Mouse (Mus musculus) brain, embryonic 18.5 days (tissue): Measurements from ENCODE around the gene Bsn.

Source experiments
- DNase-seq: peaks from one replicate; pipeline ENCODE4 v3.0.0-alpha.2; 2012; ENCODE audit warnings: low read depth, low spot score

Bsn gene

DNA sequence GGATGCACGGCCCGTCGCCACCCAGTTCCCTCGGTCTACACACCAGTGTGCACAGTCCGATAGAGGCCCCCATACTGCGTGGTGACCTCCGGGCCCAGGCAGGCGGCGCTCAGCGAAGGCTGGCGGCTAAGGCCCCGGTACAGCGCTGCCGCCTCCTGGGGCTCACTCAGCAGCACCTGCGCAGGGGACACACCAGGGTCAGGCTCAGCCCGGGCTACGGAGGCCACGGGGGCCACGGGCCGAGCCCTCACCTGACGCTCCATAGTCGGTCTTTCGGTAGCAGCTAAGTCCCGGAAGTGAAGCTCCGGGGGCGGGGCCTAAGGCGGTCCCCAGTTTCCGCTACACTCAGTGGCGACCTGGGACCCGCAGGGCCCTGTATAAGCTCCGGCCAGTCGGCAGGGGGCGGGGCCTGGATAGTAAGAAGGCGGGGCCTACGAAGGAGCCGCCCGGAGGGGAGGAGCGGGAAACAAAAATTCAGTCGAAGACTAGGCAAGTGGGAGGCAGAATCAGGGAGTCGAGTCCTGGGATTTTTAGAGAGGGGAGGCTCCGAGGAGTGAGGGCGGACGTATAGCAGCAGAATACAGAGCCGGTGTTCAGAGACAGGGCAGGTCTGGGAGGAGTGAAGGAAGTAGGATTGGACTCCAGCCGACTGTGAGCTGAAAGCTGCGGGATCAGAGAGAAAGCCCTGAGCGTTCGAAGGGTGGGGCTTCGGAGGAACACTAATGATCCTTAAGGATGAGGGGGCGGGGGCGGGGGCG lies 95.8 kb downstream of the Bsn start, which contains the start of gene Apeh:
Gene Apeh (minus strand): TSS at position 423 of the 758 bp plus-strand sequence.
- peak; percentile 71 for DNase-seq

- DNase-seq = no peak
These were observed 96.6 kb downstream of the Bsn start for GRCm38 (mm10) chr9:108093586-108093985.

DNA sequence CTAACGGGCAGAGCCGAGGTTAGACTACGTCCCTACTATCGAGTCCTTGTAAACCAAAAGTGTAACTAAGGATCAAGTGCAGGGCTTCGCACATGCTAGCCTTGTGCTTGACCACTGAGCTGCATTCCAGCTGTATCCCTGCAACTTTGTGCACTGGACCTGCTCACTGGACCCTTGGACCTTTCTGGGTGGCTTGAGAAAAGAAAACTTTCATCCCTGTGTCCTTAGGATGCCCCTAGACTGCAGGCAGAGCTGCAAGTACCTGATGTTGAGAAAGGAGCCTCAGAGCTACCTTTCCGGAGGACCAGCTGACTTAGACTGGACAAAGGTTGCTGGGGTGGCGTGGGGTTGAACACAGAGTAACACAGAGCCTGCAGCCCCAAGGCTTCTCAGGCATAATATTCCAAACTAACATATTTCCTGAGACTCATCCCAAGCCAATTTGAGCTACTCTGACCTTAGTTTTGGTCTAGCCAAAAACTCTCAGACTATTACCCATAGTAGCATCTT lies 99.5 kb downstream of the Bsn start:
- no peak for DNase-seq

GRCm38 (mm10) chr9:108085261-108085660 lies 104.9 kb downstream of the Bsn start:
- DNase-seq = no peak

GRCm38 (mm10) chr9:108083561-108083960 lies 106.6 kb downstream of the Bsn start:
- DNase-seq = no peak

DNA sequence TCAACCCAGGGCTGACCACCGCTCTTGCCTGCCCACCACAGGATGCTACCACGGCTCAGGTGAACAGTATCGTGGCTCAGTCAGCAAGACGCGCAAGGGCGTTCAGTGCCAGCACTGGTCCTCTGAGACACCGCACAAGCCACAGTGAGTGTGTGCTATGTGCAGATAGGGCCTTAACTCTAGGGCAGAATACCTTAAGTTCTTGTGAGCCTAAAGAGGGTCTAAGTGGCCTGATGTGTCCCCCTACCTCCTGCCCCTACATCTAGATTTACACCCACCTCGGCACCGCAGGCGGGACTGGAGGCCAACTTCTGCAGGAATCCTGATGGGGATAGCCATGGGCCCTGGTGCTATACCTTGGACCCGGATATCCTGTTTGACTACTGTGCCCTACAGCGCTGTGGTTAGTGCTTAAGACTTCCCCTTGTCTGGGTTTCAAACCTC lies 107.2 kb downstream of the Bsn start, which contains the start of gene Rnf123:
Gene Rnf123 (minus strand): TSS at position 359 of the 444 bp plus-strand sequence.
- no peak for DNase-seq

GRCm38 (mm10) chr9:108082549-108082948 lies 107.6 kb downstream of the Bsn start:
- no peak for DNase-seq

- no peak for DNase-seq
These were observed 110.0 kb downstream of the Bsn start, which contains the start of gene Mst1 for GRCm38 (mm10) chr9:108080168-108080567. Gene Mst1, plus strand, starts transcription at chr9:108080436.

GRCm38 (mm10) chr9:108073141-108073930 lies 116.8 kb downstream of the Bsn start:
- no peak for DNase-seq

- DNase-seq = no peak
These were observed 117.7 kb downstream of the Bsn start for GRCm38 (mm10) chr9:108072481-108072924.

DNA sequence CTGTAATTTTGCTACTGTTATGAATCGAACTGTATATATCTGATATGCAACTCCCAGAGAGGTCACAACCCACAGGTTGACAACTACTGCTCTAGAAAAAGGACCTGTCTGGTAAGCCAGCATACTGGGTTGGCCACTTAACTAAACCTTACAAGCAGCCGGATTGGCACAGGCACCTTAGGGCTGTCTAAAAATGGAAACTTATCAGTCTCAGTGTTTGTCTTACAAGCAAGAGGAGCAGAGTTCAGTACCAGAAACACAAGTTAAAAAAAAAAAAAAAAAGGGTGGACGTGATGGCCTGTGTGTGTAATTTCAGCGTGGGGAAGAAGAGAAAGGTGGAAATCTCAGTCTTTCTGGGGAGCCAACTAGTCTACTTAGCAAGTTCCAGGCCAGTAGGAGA lies 118.4 kb downstream of the Bsn start:
- no peak for DNase-seq

GRCm38 (mm10) chr9:108069529-108069928 lies 120.7 kb downstream of the Bsn start:
- no peak for DNase-seq

GRCm38 (mm10) chr9:108069007-108069406 lies 121.2 kb downstream of the Bsn start:
- DNase-seq = no peak

- no peak for DNase-seq
These were observed 122.3 kb downstream of the Bsn start for GRCm38 (mm10) chr9:108067900-108068299.

DNA sequence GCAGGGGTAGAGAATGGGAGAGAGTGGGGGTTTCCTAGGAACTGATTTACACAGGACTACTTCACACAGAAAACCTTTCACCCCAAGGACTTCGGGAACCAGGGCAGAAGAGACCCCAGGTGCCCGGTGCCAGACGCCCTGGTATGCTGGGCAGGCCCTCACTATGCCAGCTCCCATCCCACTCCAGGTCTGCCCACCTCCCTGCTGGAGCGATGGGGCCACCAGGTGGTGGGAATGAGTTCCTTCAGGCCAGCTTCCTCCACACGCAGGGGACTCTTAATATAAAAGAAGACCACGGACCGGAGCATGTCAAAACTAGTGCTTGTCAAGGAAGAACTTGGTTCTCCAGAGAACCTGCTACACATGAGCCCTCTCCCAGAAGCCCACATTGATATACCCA lies 123.0 kb downstream of the Bsn start:
- DNase-seq = no peak

- no peak for DNase-seq
These were observed 124.6 kb downstream of the Bsn start for GRCm38 (mm10) chr9:108065491-108066011.

DNA sequence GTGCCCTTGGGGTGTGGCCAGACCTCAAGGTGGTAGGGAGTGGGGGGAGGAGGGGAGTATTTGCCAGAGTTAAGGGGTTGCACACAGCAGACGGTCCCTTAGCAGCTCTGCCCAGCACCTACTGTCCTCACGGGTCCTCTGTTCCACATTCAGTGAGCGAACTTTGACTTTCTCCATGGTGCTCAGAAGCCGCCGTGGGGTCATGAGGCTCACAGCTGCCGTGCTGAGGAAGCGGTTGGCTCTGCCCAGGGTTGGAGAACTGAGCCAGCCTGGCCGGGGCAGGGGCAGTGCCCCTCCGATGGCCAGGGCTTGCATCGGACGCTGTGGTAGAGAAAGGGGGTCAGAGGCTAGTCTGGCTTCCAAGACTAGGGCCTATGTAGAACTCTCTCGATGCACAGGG lies 126.8 kb downstream of the Bsn start:
- no peak for DNase-seq

- no peak for DNase-seq
These were observed 128.0 kb downstream of the Bsn start for GRCm38 (mm10) chr9:108062142-108062541.

DNA sequence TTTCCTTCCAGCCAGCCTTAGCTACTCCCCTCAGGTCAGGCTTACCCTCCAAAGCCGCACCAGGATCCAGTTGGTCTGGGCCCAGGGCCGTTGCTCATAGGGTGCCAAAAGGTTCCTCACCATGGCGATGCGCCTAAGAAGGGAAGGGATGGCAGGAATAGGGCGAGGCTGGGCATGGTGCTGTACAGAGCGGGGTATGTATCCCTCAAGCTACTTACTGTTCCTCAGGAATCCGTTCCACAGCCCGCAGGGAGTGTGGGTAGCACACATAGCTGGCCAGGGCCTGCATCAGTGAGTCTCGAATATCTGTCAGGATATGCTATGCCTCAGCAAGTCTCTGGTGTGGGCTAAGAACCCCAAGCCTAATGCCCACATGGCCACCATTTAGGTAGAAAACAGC lies 131.9 kb downstream of the Bsn start:
- no peak for DNase-seq

DNA sequence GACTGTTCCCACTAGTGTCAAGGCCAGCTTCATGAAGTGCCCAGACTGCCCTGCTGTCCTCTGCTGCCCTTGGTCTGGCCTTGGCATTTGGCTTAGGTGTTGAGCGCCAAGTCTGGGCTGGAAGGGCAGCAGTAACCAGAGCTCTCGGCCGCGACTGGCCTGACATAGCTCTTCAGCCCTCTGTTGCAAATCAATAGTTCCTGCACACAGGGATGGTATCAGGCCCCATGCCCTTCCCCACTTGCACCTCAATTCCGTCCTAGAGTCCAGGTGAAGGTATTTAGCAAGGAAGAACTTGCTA lies 133.0 kb downstream of the Bsn start:
- DNase-seq = no peak

GRCm38 (mm10) chr9:108056361-108057261 lies 133.6 kb downstream of the Bsn start:
- DNase-seq = no peak
